Mouse (Mus musculus) thymus, adult 2 months (tissue): ENCODE data around the gene Fer. TPM values are rescaled to one million over a fixed set of nuclear protein-coding genes. Genes with fewer than 3 reads are reported as not detected.

Source experiments
- DNase-seq: peaks from one replicate; pipeline ENCODE4 v3.0.0; 2021
- H3K27ac ChIP-seq: fragments of 200-500 bp; 2 replicates; pipeline ENCODE4 v1.5.1; 2012; ENCODE audit warnings: low read length, control low read depth; ENCODE audit not compliant: control insufficient read depth, insufficient read depth
- H3K27me3 ChIP-seq: fragments of 200-500 bp; 2 replicates; pipeline ENCODE4 v1.6.1; 2012; ENCODE audit warnings: mild to moderate bottlenecking, low read length, moderate library complexity, mixed read lengths; ENCODE audit not compliant: control insufficient read depth, insufficient read depth
- H3K36me3 ChIP-seq: fragments of 200-500 bp; 2 replicates; pipeline ENCODE4 v1.6.1; 2012; ENCODE audit warnings: mild to moderate bottlenecking, low read length, moderate library complexity; ENCODE audit not compliant: control insufficient read depth, insufficient read depth
- H3K4me1 ChIP-seq: fragments of 200-500 bp; replicated peaks from 2 replicates; pipeline ENCODE4 v1.6.1; 2012; ENCODE audit warnings: low read length; ENCODE audit not compliant: control insufficient read depth, insufficient read depth
- H3K4me3 ChIP-seq: fragments of 200-500 bp; 2 replicates; pipeline ENCODE4 v1.5.1; 2012; ENCODE audit warnings: mild to moderate bottlenecking, low read length, control low read depth, moderate library complexity; ENCODE audit not compliant: control insufficient read depth, insufficient read depth
- CTCF ChIP-seq: fragments of 200-500 bp; IDR thresholded peaks from 2 replicates; pipeline ENCODE4 v1.5.1; 2012; ENCODE audit warnings: mild to moderate bottlenecking, control low read depth, low read length, moderate library complexity, borderline replicate concordance; ENCODE audit not compliant: control insufficient read depth, poor library complexity, insufficient read depth; ENCODE audit errors: extremely low read depth
- POLR2A ChIP-seq: fragments of 200-500 bp; IDR thresholded peaks from 2 replicates; pipeline ENCODE4 v1.6.1; 2012; ENCODE audit warnings: mild to moderate bottlenecking, low read length, control low read depth, moderate library complexity; ENCODE audit not compliant: control insufficient read depth, poor library complexity, insufficient read depth; ENCODE audit errors: extremely low read depth
- WGBS: fragments of 180-500 bp; shearing (Covaris S2); methylation state at CpG from one replicate; pipeline ENCODE4 v1.1.7; 2018; 5-methylcytosine and 5-hydroxymethylcytosine counted together
- polyA plus RNA-seq: library from polyadenylated mRNA; depleted of rRNA; stranded (reverse); fragments of >200 nt; gene quantifications from 2 replicates; pipeline ENCODE4 v1.2.3, GENCODE M21; 2012

The Fer gene
- polyA plus RNA-seq, 1 experiment: 0.69 TPM

DNA sequence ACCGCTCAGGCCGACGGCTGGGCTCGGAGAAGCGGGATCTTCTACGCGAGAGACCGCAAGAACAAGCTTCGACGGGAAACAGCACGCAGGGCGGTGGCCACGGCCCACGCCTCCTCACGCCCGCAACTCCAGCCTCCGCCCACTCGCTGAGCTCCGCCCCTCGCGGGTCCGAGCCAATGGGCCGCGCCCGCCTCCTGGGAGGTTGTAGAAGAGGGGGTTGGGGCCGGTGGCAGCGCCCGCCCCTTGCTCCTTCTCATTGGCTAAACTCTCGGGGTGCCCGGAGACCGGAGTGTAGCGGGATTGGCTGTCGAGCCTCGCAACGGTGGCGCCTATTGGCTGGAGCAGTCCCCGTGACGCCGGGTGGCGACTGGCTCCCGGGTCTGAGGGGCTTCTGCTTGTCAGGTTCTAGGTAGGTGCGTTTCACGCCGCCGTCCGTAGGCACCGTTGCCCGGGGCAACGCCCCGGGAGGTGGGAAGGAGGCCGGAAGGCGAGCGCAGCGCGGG, 836 bp downstream of the Fer start, which contains the start of gene A930002H24Rik:
Gene A930002H24Rik, minus strand, starts transcription at position 145 of the 503 bp plus-strand sequence.
- under 1% methylated on average over 55 of the region's 55 CpGs for WGBS
- Histone ChIP-seq H3K4me3 (peak within 1 kb of the TSS; percentile 51), H3K4me1 (peaks cover 16% of the 10 kb centered on the region), H3K27ac (no peak within 1 kb of the TSS), H3K27me3 (peaks cover 18% of the 10 kb centered on the region), H3K36me3 (no peaks in the 10 kb centered on the region)
- TF ChIP-seq CTCF (no peak), POLR2A (no peak)
- peak; percentile 84 for DNase-seq

DNA sequence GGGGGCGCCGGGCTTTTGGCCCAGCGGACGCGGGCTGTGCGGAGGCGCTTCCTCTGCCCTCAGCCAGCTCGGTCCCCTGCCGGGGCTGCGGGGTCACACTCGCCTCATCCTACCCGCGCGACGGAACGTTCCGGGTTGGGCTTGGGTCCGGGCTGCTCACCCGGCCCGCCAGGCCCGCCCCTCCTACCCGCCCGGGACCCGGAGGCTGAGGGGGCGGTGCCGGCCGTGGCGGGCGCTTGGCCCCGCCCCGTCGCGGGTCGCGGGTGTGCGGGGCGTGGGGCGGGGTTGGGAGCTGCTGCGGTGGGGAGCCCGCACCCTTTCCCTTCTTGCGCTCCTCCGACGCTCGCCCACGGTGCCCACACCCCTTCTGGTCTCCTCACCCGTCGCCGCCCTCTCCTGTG, 1.3 kb downstream of the Fer start:
- DNase-seq: no peak
- Histone ChIP-seq H3K36me3 (no peaks in the 10 kb centered on the region), H3K4me1 (peaks cover 16% of the 10 kb centered on the region), H3K27me3 (peaks cover 18% of the 10 kb centered on the region), H3K27ac (no peak overlapping the region), H3K4me3 (peak overlapping the region; percentile 51)
- TF ChIP-seq POLR2A (no peak), CTCF (no peak)
- WGBS: 2% methylated on average over 47 of the region's 48 CpGs

DNA sequence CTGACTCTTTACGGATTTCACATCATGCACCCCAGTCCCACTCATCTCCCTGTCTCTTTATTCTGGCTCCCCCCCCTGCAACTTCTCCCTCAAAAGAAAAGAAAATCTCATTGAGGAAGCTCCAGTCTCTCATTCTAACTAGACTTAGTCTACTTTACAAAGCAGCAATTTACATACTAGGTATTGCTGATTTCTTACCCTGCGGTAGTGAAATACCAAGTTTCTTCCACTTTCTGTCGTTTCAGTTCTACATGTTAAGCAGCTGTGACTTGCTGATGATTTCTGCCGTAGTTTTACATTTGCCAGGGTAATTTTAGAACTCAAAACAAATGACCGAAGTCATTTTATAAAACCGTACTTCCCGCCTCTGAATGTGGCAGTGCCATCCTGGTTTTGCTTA, 8.9 kb downstream of the Fer start:
- WGBS: 94% methylated on average over 7 of the region's 7 CpGs
- Histone ChIP-seq H3K4me3 (no peak overlapping the region), H3K36me3 (no peaks in the 10 kb centered on the region), H3K27ac (no peak overlapping the region), H3K4me1 (no peaks in the 10 kb centered on the region), H3K27me3 (no peaks in the 10 kb centered on the region)
- TF ChIP-seq CTCF (no peak), POLR2A (no peak)
- no peak for DNase-seq

DNA sequence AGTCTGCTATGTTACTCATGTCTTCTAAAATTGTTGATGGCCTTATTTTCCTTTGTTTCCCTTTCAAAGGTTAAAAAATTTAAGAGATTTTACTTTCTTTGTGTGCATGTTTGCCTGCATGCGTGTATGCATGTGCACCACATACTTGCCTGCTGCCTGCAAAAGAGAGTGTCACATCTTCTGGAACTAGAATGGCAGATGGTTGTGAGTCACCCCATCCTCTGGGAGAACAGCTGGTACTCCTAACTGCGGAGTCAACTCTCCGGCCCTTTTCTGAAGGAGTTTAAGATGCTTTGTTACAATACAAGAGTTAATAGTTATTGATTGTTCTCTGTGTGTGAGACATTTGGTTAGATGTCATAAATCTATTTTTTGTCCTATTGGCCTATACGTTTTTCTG, 16.0 kb downstream of the Fer start:
- Histone ChIP-seq H3K27ac (no peak overlapping the region), H3K4me1 (no peaks in the 10 kb centered on the region), H3K36me3 (no peaks in the 10 kb centered on the region), H3K4me3 (no peak overlapping the region), H3K27me3 (no peaks in the 10 kb centered on the region)
- 95% methylated on average over 4 of the region's 4 CpGs for WGBS
- DNase-seq: no peak
- TF ChIP-seq POLR2A (no peak), CTCF (no peak)

DNA sequence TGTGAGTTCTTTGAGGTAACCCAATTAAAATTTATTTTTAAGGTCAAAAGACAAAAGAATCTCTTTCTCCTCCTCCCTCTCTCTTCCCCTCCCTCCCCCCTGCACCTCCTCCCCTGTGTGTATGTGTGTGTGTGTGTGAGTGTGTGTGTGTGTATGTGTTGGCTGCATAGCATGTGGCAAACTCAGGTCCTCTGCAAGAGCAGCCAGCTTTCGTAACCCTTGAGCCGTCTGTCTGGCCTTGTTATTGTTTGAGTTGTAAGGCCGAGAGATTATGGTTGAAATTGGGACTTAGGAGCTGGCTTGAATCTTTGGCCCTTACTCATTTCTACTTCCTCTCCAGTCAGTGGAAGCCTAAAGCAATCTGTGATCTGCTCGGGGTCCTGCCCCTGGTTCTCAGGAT, 17.1 kb downstream of the Fer start:
- 96% methylated on average over 4 of the region's 4 CpGs for WGBS
- TF ChIP-seq POLR2A: no peak
- no peak for TF ChIP-seq CTCF
- no peak overlapping the region for H3K4me3 ChIP-seq
- H3K36me3 ChIP-seq: no peaks in the 10 kb centered on the region
- no peak for DNase-seq
- no peaks in the 10 kb centered on the region for H3K4me1 ChIP-seq
- no peaks in the 10 kb centered on the region for H3K27me3 ChIP-seq
- H3K27ac ChIP-seq: no peak overlapping the region

DNA sequence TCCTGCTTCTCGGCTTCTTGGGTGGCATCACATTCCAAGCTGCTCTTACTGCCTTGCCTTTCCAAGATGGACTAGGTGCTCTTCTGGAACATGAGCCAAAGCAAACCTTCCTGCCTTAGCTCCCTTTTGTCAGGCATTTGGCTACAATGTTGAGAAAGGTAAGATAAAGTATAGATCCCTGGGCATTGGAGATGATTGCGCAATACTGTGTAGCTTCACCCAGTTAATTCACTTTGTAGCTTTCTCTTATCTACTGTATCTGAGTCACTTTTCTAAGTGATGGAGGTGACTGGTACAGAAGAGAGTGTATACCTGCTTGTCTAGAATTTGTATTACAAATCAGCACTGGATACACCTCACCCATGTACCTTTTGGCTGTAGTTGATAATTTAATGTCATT, 24.1 kb downstream of the Fer start:
- DNase-seq: no peak
- no peak overlapping the region for H3K27ac ChIP-seq
- 99% methylated on average over 2 of the region's 2 CpGs for WGBS
- H3K36me3 ChIP-seq: no peaks in the 10 kb centered on the region
- no peak for TF ChIP-seq POLR2A
- TF ChIP-seq CTCF: no peak
- H3K4me1 ChIP-seq: no peaks in the 10 kb centered on the region
- no peaks in the 10 kb centered on the region for H3K27me3 ChIP-seq
- no peak overlapping the region for H3K4me3 ChIP-seq

DNA sequence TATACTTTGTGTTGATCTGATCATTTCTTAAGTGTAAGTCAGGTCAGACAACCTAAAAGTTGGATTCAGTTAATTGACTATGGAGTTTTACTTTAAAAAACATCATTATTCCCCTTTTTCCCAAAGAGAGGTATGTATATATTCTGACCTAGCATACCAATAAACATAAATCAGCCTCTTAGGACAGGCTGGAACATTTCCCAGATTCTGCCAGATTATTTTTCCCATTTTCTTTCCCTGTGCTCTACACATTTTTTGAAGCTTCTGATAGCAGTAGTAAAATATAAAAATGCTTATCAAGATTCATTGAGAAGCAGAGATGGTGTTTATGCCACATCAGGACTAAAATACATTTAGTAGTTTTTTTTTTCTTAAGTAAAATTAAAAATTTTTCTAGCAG, 27.7 kb downstream of the Fer start:
- H3K4me1 ChIP-seq: no peaks in the 10 kb centered on the region
- no peak overlapping the region for H3K4me3 ChIP-seq
- TF ChIP-seq CTCF (no peak), POLR2A (no peak)
- H3K27me3 ChIP-seq: no peaks in the 10 kb centered on the region
- no peak for DNase-seq
- H3K27ac ChIP-seq: no peak overlapping the region
- H3K36me3 ChIP-seq: no peaks in the 10 kb centered on the region
